Mouse (Mus musculus) spleen, adult 2 months (tissue): Measurements from ENCODE around the gene Camk2b. TPM values are rescaled to one million over a fixed set of nuclear protein-coding genes. Genes with fewer than 3 reads are reported as not detected.

Experiments used
- DNase-seq, 2 experiments: peaks; one replicate each; pipeline versions ENCODE4 v3.0.0 to v3.0.0-alpha.2; 2012 to 2021; ENCODE audit warnings: low spot score in 2 of 2, low read depth in 1 of 2
- H3K27ac ChIP-seq: fragments of 200-500 bp; 2 replicates; pipeline ENCODE4 v1.5.1; 2012; ENCODE audit warnings: low read length, inconsistent platforms; ENCODE audit not compliant: insufficient read depth
- H3K27me3 ChIP-seq: fragments of 200-500 bp; 2 replicates; pipeline ENCODE4 v1.6.1; 2012; ENCODE audit warnings: mild to moderate bottlenecking, moderate library complexity, low read length, inconsistent platforms; ENCODE audit not compliant: control insufficient read depth, insufficient read depth
- H3K36me3 ChIP-seq: fragments of 200-500 bp; 2 replicates; pipeline ENCODE4 v1.6.1; 2012; ENCODE audit warnings: mild to moderate bottlenecking, low read length, inconsistent platforms; ENCODE audit not compliant: control insufficient read depth, insufficient read depth
- H3K4me1 ChIP-seq: fragments of 200-500 bp; 2 replicates; pipeline ENCODE4 v1.6.1; 2011; ENCODE audit warnings: inconsistent platforms; ENCODE audit not compliant: control insufficient read depth, insufficient read depth, insufficient read length
- H3K4me3 ChIP-seq: fragments of 200-500 bp; 2 replicates; pipeline ENCODE4 v1.5.1; 2011; ENCODE audit warnings: mild to moderate bottlenecking, inconsistent platforms; ENCODE audit not compliant: insufficient read depth, insufficient read length; ENCODE audit errors: extremely low read depth
- CTCF ChIP-seq: fragments of 200-500 bp; IDR thresholded peaks from 2 replicates; pipeline ENCODE4 v1.5.1; 2011; ENCODE audit warnings: mild to moderate bottlenecking, inconsistent platforms; ENCODE audit not compliant: insufficient read depth, insufficient read length, insufficient replicate concordance; ENCODE audit errors: extremely low read depth
- POLR2A ChIP-seq: fragments of 200-500 bp; IDR thresholded peaks from 2 replicates; pipeline ENCODE4 v1.6.1; 2011; ENCODE audit warnings: low read depth, low read length, inconsistent platforms
- WGBS: fragments of 180-500 bp; shearing (Covaris S2); methylation state at CpG from one replicate; pipeline ENCODE4 v1.1.7; 2018; 5-methylcytosine and 5-hydroxymethylcytosine counted together
- polyA plus RNA-seq: library from polyadenylated mRNA; depleted of rRNA; stranded (reverse); fragments of >200 nt; gene quantifications from 2 replicates; pipeline ENCODE4 v1.2.3, GENCODE M21; 2012

The Camk2b gene
- polyA plus RNA-seq, 1 experiment, result 7.8 TPM

GRCm38 (mm10) chr11:5980561-5980960 lies 85.6 kb downstream of the Camk2b start:
- WGBS, result 92% methylated on average over 8 of the region's 8 CpGs
- Histone ChIP-seq H3K27me3 (no peaks in the 10 kb centered on the region), H3K4me1 (no peaks in the 10 kb centered on the region), H3K4me3 (no peak overlapping the region), H3K27ac (no peak overlapping the region), H3K36me3 (no peaks in the 10 kb centered on the region)
- DNase-seq, result no peak
- no peak for TF ChIP-seq POLR2A
- TF ChIP-seq CTCF, result no peak

- H3K27ac ChIP-seq, result no peak overlapping the region
- H3K4me1 ChIP-seq, result no peaks in the 10 kb centered on the region
- no peaks in the 10 kb centered on the region for H3K27me3 ChIP-seq
- no peaks in the 10 kb centered on the region for H3K36me3 ChIP-seq
- WGBS, result 90% methylated on average over 2 of the region's 2 CpGs
- no peak for DNase-seq
- no peak overlapping the region for H3K4me3 ChIP-seq
- no peak for TF ChIP-seq POLR2A
- no peak for TF ChIP-seq CTCF
Measured at GRCm38 (mm10) chr11:5980108-5980507, 86.1 kb downstream of the Camk2b start.

GRCm38 (mm10) chr11:5979088-5979487 lies 87.1 kb downstream of the Camk2b start:
- no peak for DNase-seq
- no peaks in the 10 kb centered on the region for H3K27me3 ChIP-seq
- TF ChIP-seq CTCF, result no peak
- TF ChIP-seq POLR2A, result no peak
- WGBS, result 87% methylated on average over 7 of the region's 7 CpGs
- no peaks in the 10 kb centered on the region for H3K4me1 ChIP-seq
- no peak overlapping the region for H3K27ac ChIP-seq
- no peak overlapping the region for H3K4me3 ChIP-seq
- no peaks in the 10 kb centered on the region for H3K36me3 ChIP-seq

- Histone ChIP-seq H3K4me3 (no peak overlapping the region), H3K27ac (no peak overlapping the region), H3K4me1 (no peaks in the 10 kb centered on the region), H3K27me3 (no peaks in the 10 kb centered on the region), H3K36me3 (no peaks in the 10 kb centered on the region)
- 87% methylated on average over 9 of the region's 9 CpGs for WGBS
- no peak for TF ChIP-seq POLR2A
- TF ChIP-seq CTCF, result no peak
- no peak for DNase-seq
Measured at GRCm38 (mm10) chr11:5976106-5976505, 90.1 kb downstream of the Camk2b start.

GRCm38 (mm10) chr11:5975068-5975467 lies 91.1 kb downstream of the Camk2b start:
- no peaks in the 10 kb centered on the region for H3K27me3 ChIP-seq
- no peaks in the 10 kb centered on the region for H3K36me3 ChIP-seq
- H3K27ac ChIP-seq, result no peak overlapping the region
- H3K4me1 ChIP-seq, result no peaks in the 10 kb centered on the region
- 74% methylated on average over 2 of the region's 2 CpGs for WGBS
- DNase-seq, result no peak
- no peak overlapping the region for H3K4me3 ChIP-seq
- no peak for TF ChIP-seq CTCF
- no peak for TF ChIP-seq POLR2A

GRCm38 (mm10) chr11:5974053-5974452 lies 92.1 kb downstream of the Camk2b start:
- TF ChIP-seq CTCF (no peak), POLR2A (no peak)
- H3K4me1 ChIP-seq, result no peaks in the 10 kb centered on the region
- H3K27me3 ChIP-seq, result no peaks in the 10 kb centered on the region
- no peak overlapping the region for H3K4me3 ChIP-seq
- H3K36me3 ChIP-seq, result no peaks in the 10 kb centered on the region; the same call in 1 of the 2 replicates
- no peak for DNase-seq
- no peak overlapping the region for H3K27ac ChIP-seq
- 33% methylated on average over 6 of the region's 6 CpGs for WGBS

GRCm38 (mm10) chr11:5973151-5973550 lies 93.0 kb downstream of the Camk2b start:
- no peak overlapping the region for H3K27ac ChIP-seq
- WGBS, result 80% methylated on average over 7 of the region's 7 CpGs

More at GRCm38 (mm10) chr11:5973151-5973550, 93.0 kb downstream of the Camk2b start:
- Histone ChIP-seq H3K27me3 (no peaks in the 10 kb centered on the region), H3K4me1 (no peaks in the 10 kb centered on the region), H3K4me3 (no peak overlapping the region), H3K36me3 (peaks cover 3% of the 10 kb centered on the region; the same call in 1 of the 2 replicates)
- TF ChIP-seq POLR2A (no peak), CTCF (no peak)
- no peak for DNase-seq
